Mouse (Mus musculus) heart, postnatal 0 days (tissue): ENCODE measurements around the gene Sfxn3. TPM values are rescaled to one million over a fixed set of nuclear protein-coding genes. Genes with fewer than 3 reads are reported as not detected.

Experiments
- ATAC-seq: fragments of 200-750 bp; cut with Nextera tagmentation; 2 replicates; pipeline ENCODE4 v1.8.0; 2017; ENCODE audit warnings: low read depth, moderate number of reproducible peaks, moderate library complexity; ENCODE audit not compliant: insufficient read depth
- DNase-seq: peaks from one replicate; pipeline ENCODE4 v3.0.0-alpha.2; 2016; ENCODE audit warnings: low spot score
- H3K27ac ChIP-seq: fragments of 300-500 bp; sonication (generic); 2 replicates; pipeline ENCODE4 v1.5.1; 2014; ENCODE audit warnings: low read depth, mild to moderate bottlenecking
- H3K27me3 ChIP-seq: fragments of 300-500 bp; sonication (generic); 2 replicates; pipeline ENCODE4 v1.6.1; 2014; ENCODE audit warnings: low read length, mixed read lengths; ENCODE audit not compliant: control insufficient read depth, insufficient read depth
- H3K36me3 ChIP-seq: fragments of 300-500 bp; sonication (generic); replicated peaks from 2 replicates; pipeline ENCODE4 v1.6.1; 2014; ENCODE audit warnings: low read length, mixed read lengths; ENCODE audit not compliant: control insufficient read depth, insufficient read depth
- H3K4me1 ChIP-seq: fragments of 300-500 bp; sonication (generic); 2 replicates; pipeline ENCODE4 v1.6.1; 2014; ENCODE audit warnings: antibody characterized with exemption; ENCODE audit not compliant: control insufficient read depth, insufficient read depth
- H3K4me2 ChIP-seq: fragments of 300-500 bp; sonication (generic); 2 replicates; pipeline ENCODE4 v1.6.1; 2014; ENCODE audit warnings: low read depth, mild to moderate bottlenecking, low read length, moderate library complexity
- H3K4me3 ChIP-seq: fragments of 300-500 bp; sonication (generic); 2 replicates; pipeline ENCODE4 v1.5.1; 2014; ENCODE audit warnings: low read depth, low read length
- H3K9ac ChIP-seq: fragments of 300-500 bp; sonication (generic); replicated peaks from 2 replicates; pipeline ENCODE4 v1.6.1; 2014; ENCODE audit warnings: low read depth, low read length, mixed read lengths
- H3K9me3 ChIP-seq: fragments of 300-500 bp; sonication (generic); replicated peaks from 2 replicates; pipeline ENCODE4 v1.6.1; 2016; ENCODE audit warnings: low read length; ENCODE audit not compliant: control insufficient read depth
- CTCF ChIP-seq: IDR thresholded peaks from 2 replicates; pipeline ENCODE4 v1.5.1; 2016; ENCODE audit warnings: antibody characterized with exemption, control low read depth, low read depth
- EP300 ChIP-seq: IDR thresholded peaks from 2 replicates; pipeline ENCODE4 v1.6.1; 2016; ENCODE audit warnings: antibody characterized with exemption, low read depth
- WGBS: fragments of 180-500 bp; shearing (Covaris S2); extraction: QIAGEN DNeasy Blood & Tissue Kit; methylation state at CpG from one replicate; pipeline ENCODE4 v1.1.7; 2014; 5-methylcytosine and 5-hydroxymethylcytosine counted together
- polyA plus RNA-seq: library from polyadenylated mRNA; unstranded; fragments of >200 nt; fragmentation: Nextera tagmentation; extraction: Ambion mirVana; gene quantifications from 2 replicates; pipeline ENCODE4 v1.2.1, GENCODE M21; 2015
- total RNA-seq: library from RNA; depleted of rRNA; stranded (reverse); fragments of >200 nt; gene quantifications from 2 replicates; pipeline ENCODE4 v1.2.3, GENCODE M21; 2014; ENCODE audit warnings: low replicate concordance

The Sfxn3 gene
- total and polyA plus RNA-seq, 2 experiments from 2014 or later: 12.4 to 12.8 TPM

GRCm38 (mm10) chr19:45049523-45049922 lies 2.2 kb downstream of the Sfxn3 start:
- no peak overlapping the region for H3K4me2 ChIP-seq
- DNase-seq (no peak), ATAC-seq (no peak)
- peaks cover 14% of the 10 kb centered on the region for H3K27me3 ChIP-seq
- H3K9me3 ChIP-seq: no peaks in the 10 kb centered on the region
- 65% methylated on average over 9 of the region's 9 CpGs for WGBS
- H3K4me3 ChIP-seq: no peak overlapping the region
- TF ChIP-seq CTCF: no peak
- no peak for TF ChIP-seq EP300
- peaks cover 18% of the 10 kb centered on the region for H3K4me1 ChIP-seq
- H3K27ac ChIP-seq: no peak overlapping the region
- peaks cover 24% of the 10 kb centered on the region for H3K36me3 ChIP-seq
- no peak overlapping the region for H3K9ac ChIP-seq

GRCm38 (mm10) chr19:45053451-45053850 lies 6.1 kb downstream of the Sfxn3 start:
- no peak overlapping the region for H3K9ac ChIP-seq
- H3K36me3 ChIP-seq: peaks cover 24% of the 10 kb centered on the region
- no peak for DNase-seq
- H3K4me3 ChIP-seq: no peak overlapping the region
- no peaks in the 10 kb centered on the region for H3K9me3 ChIP-seq
- no peak for ATAC-seq
- H3K27me3 ChIP-seq: no peaks in the 10 kb centered on the region
- TF ChIP-seq CTCF: no peak
- no peak for TF ChIP-seq EP300
- 80% methylated on average over 8 of the region's 8 CpGs for WGBS
- no peak overlapping the region for H3K27ac ChIP-seq
- no peak overlapping the region for H3K4me2 ChIP-seq
- H3K4me1 ChIP-seq: peaks cover 18% of the 10 kb centered on the region

- ATAC-seq (no peak), DNase-seq (no peak)
- TF ChIP-seq EP300 (no peak), CTCF (no peak)
- Histone ChIP-seq H3K4me2 (no peak overlapping the region), H3K9me3 (no peaks in the 10 kb centered on the region), H3K27me3 (no peaks in the 10 kb centered on the region), H3K4me1 (peaks cover 12% of the 10 kb centered on the region), H3K36me3 (peaks cover 24% of the 10 kb centered on the region), H3K9ac (no peak overlapping the region), H3K4me3 (no peak overlapping the region), H3K27ac (no peak overlapping the region)
- WGBS: 74% methylated on average over 6 of the region's 6 CpGs
These were observed 7.8 kb downstream of the Sfxn3 start for GRCm38 (mm10) chr19:45054892-45055690.

GRCm38 (mm10) chr19:45056364-45056763 lies 9.1 kb downstream of the Sfxn3 start:
- Histone ChIP-seq H3K4me3 (no peak overlapping the region), H3K4me1 (peaks cover 12% of the 10 kb centered on the region), H3K36me3 (peaks cover 15% of the 10 kb centered on the region), H3K9ac (no peak overlapping the region), H3K9me3 (no peaks in the 10 kb centered on the region), H3K27ac (peak overlapping the region; percentile 96; the same call in 1 of the 2 replicates), H3K4me2 (no peak overlapping the region), H3K27me3 (no peaks in the 10 kb centered on the region)
- WGBS: 42% methylated on average over 4 of the region's 4 CpGs
- TF ChIP-seq CTCF (peak; percentile 73), EP300 (no peak)
- ATAC-seq: no peak
- peak; percentile 85 for DNase-seq

GRCm38 (mm10) chr19:45056908-45057698 lies 9.8 kb downstream of the Sfxn3 start:
- Histone ChIP-seq H3K4me3 (peak overlapping the region; percentile 61), H3K27me3 (no peaks in the 10 kb centered on the region), H3K9me3 (no peaks in the 10 kb centered on the region), H3K27ac (peak overlapping the region; percentile 96), H3K36me3 (peaks cover 11% of the 10 kb centered on the region), H3K9ac (peak overlapping the region; percentile 77), H3K4me1 (peaks cover 12% of the 10 kb centered on the region), H3K4me2 (peak overlapping the region; percentile 82)
- TF ChIP-seq CTCF: no peak
- DNase-seq (no peak), ATAC-seq (no peak)
- WGBS: 58% methylated on average over 7 of the region's 7 CpGs
